Mouse (Mus musculus): ENCODE measurements around the gene Arhgap5.

- TF ChIP-seq POLR2A (IDR thresholded peaks at IDR 0.05; ENCODE audit: low read depth, low read length) (no peak), CTCF (conservative IDR thresholded peaks at IDR 0.05; ENCODE audit: insufficient read depth, insufficient read length, low read depth, low read length) (no peak)
Measured at GRCm38 (mm10) chr12:52503131-52503455, 679 bp upstream of the Arhgap5 start.

Data from kidney, adult 2 months (tissue).